Mouse (Mus musculus): ENCODE data around the gene Fanci.
A peak's percentile ranks its signal among the peaks of the same experiment; 100 is the strongest.

Gene Fanci

DNA sequence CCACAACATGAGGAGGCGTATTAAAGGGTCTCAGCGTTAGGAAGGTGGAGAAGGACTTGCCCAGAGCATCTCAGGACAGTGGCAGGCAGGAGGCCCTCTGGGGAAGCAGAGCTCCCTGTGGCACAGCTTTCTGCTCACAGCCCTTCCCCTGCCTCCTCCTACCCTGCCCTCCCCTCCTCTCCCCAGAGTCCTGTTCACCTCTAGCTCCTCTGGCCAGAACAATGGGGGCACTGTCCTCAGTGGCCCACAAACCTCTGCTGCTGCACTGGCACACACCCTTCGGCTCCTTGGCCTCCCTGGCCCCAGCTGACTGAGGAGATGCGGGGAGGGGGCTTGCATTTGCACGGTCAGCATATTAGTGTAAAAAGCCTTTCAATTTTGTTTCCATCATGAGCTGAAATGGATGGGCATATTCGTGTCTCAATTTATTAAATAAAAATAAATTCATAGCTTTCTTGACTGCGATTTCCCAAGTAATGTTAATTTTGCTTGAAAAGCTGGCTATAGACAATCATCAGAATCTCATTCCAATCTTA lies 3.0 kb upstream of the Fanci start:
- no peak for DNase-seq

DNA sequence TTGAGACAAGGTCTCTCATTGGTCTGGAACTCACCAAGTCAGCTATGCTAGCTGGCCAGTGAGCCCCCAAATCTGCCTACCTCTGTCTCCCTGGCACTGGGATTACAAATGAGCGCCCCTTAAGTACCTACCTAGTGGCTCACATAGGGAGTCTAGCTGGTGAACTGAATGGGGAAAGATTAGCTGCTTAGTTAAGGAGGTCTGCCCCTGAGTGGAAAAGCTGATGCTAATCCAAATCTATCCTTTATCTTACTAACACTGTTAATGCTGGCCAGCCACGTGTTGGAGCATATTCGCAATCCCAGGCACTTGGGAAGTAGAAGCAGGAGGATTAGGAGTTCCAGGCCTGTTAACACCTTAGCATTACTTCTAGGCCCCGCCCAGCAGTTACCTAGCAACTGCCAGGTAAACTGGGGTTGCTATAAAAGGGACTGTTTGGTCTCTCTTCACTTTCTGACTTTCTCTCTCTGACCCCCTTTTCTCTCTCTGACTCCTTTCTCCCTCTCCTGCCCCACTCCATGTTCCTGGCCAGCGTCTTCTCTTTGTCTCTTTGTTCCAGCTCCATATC lies 1.5 kb upstream of the Fanci start:
- no peak for DNase-seq

DNA sequence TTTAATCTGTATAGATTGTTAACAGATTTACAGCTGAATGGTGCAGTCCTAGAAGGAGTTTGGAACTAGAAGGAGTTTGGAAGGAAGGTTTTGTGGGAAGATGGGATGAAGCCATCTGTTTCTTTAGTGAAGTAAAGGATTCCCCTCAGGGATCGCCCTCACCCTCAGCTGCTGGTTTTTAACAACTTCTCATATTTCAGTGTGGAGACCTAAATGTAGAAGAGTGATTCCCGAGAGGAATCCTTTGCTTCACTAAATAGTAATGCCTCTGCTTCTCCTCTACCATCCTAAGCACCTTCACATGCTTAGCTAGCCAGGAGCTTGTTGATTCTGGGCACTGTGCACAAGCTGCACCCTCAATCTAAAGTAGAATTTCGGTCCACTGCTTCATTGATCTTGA lies 258 bp upstream of the Fanci start:
- no peak for DNase-seq

DNA sequence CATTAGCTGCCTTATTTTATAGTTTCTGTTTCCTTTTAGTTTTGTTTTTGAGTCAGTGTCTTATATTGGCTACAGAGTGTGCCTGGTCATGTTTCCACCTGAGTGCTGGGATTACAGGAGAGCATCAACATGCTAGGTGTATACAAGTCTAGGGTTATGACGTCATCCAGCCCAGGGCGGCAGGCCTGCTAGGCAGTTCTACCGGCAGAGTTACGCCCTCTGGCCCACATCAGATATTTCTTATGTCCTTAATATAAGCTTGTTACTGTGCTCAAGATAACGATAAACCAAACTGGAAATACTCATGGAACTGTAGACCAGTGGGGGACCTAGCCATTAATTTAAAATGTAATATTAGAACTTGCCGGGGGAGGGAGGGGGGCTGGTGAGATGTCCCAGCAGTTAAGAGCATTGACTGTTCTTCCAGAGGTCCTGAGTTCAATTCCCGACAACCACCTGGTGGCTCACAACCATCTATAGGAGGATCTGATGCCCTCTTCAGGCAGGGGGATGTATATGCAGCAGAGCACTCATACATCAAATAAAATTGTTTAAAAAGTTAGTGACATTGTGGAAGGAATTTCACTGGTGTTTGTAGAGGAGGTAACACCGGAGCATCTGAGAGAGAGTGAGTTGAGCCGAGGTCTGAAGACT lies 1.3 kb downstream of the Fanci start:
- no peak for DNase-seq

DNA sequence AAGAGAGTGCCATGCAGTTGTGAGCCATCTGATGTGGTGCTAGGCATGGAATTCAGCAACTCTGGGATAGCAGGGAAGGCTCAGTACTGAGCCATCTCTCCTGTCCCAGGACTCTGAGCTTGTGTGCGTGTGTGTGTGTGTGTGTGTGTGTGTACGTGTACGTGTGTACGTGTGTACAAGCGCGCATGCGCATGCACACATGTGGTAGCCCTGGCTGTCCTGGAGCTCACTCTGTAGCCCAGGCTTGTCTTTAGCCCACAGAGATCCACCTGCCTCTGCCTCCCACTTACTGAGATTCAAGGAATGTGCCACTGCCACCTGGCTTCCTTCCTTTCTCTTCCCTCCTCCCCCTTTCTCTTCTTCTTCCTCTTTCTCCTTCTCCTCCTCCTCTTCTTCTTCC lies 2.2 kb downstream of the Fanci start:
- DNase-seq = no peak

DNA sequence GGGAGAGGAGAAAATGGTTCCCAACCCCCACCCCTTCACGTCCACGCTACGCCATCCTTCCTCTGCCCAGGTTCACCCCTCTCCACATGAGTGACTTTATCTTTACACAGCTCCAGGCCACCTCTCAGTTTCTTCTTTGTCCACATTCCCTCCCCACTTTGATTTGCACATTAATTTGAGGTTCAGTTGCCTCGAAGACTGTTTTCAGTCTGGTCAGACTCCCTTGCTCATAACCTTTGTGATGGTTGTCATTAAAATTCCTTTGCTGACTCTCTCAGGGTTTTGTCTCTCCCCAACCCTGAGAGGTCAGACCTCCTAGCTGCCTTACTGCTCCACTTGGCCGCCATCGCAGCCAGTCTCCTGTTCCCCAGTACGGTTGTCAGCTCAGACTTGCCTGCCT lies 2.9 kb downstream of the Fanci start:
- no peak for DNase-seq

DNA sequence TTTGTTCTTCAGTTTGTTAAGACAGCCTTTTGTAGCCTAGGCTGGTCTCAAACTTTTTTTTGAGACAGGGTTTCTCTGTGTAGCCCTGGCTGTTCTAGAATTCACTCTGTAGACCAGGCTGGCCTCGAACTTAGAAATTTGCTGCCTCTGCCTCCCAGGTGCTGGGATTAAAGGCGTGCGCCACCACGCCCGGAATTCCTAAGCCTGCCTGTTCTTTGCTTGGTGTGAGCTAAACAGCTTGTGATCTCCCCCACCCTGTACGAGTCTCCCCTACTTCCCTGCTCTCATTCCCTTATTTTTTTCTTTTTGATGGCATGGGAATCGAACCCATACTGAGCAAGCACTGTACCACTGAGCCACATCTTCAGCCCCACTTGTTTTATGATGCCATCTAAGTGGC lies 3.5 kb downstream of the Fanci start:
- no peak for DNase-seq

DNA sequence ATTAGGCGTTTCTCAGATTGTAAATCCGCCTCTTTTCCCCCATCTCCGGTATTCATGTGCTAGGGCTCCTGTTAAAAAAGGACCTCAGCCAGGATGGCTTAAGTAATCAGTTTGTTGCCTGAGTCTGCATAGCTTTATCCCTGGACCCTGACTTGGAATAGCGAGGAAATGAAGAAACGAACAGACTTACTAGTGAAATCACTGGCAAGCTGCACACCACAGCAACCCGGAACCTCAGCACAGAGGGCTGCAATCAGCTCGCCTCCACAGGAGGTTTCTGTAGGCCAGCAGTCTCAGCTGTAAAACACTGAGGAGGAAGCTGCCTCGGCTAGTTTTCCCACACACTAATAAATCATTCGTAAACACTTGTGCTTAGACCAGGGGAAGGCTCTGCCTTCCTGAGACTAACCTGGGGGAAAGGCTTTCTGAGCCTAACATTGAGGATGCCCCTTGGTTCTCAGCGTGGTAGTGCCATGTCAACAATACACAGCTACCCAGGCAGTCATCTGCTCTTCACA lies 5.8 kb downstream of the Fanci start:
- no peak for DNase-seq

DNA sequence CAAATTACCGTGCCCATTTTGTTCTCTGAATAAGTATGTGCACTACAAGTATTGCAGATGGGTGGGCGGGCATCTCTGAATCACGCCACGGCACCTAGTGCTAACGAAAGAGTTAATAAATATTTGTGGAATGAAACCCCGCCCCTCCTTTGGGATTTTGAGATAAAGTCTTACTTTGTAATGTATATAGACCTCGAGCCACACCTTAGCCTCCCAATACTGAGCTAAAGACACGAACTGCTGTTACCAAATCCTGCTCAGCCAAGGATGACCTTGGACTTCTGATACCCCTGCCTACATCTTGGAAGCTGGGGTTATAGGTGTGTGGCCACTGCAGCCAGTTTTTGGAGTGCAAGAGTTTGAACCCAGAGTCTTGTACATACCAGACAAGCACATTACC lies 6.7 kb downstream of the Fanci start:
- DNase-seq = no peak

DNA sequence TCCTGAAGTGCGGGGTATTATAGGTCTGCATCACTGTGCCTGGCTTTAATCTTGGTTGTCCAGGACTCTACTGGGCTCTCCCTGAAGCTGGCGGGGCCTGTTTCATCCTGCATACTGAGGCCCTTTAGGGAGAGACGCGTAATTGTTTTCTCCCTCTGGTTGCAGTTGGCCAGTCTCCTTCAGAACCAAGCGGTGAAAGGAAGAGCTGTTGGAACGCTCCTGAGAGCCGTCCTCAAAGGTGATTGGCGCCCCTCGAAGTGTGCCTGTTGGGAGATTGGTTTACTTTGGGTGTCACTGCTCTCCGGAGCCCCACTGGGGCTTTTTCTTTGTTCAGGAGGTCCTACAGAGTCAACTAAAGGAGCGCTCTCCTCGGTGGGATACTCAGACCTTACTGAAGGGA lies 7.2 kb downstream of the Fanci start:
- DNase-seq = no peak

DNA sequence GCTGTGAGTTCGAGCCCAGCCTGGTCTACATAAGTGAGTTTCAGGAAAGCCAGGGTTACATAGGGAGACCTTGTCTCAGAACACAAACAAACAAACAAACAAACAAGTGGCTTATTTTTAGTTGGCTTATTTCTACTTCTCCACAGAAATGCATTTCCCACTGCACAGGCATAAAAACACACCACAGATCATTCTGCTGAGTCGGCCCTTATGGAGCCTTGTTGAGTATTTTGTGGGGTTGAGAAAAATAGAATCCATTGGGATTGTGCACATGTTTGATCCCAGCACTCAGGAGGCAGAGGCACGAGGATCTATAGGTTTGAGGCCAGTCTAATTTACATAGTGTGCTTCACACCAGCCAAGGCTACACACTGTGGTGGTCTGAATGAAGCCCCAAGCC lies 8.6 kb downstream of the Fanci start:
- DNase-seq = no peak

DNA sequence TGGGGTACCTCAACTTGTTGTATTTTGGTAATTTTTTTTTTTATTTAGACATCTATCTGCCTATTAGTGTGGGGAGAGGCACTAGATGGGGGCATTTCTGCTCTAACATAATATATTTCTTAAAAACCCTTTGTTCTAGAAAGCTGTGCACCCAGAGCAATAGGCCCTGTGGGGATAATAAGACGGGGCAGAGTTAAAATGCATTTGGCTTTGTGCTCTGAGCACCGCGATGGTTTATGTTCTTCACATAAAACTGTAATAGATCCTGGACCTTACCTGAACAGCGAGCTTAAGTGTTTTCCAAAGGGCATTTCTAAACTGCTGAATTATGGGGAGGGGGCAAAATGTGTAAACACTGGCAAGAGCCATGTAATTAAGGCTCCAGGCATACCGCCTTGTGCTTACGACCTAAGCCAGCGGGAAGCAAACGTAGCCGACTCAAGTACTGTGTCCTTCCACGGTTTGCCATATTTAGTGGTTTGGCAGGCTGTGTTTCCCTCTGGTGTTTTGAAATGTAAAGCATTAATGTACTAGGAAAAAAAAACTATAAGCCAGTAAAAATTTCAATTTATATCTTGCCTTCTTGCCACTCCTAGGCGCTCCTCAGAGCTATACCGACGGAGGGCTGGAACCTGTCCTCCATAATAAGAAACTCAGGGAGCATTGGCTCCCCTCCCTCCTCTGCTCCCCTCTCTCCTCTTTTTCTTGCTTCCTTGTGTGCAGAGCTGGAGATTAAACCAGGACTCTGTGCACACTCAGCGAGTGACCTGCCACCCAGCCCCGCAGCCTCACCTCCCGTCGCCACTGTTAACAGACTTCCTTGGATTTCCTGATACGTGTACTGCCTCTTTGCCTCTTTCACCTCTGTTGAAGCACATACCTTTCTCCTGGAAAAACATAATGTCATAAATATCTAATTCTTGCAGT lies 23.0 kb downstream of the Fanci start:
- DNase-seq = no peak

DNA sequence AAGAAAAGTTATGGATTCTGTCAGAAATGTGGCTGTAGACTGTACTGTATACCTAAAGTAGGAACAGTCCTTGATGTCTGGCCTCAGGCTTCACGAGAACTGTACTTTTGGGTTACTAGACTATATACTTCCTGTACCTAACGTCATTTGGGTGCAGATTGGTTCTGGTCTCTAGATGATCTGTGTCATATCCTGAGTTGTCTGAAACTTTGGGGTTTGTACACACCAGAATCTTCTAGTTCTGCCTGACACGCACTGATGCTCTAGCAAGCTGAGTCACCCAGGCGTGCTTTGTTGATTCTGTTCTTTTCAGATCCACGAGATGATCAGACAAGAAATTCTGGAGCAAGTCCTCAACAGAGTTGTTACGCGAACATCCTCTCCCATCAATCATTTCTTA lies 28.2 kb downstream of the Fanci start:
- DNase-seq = no peak

DNA sequence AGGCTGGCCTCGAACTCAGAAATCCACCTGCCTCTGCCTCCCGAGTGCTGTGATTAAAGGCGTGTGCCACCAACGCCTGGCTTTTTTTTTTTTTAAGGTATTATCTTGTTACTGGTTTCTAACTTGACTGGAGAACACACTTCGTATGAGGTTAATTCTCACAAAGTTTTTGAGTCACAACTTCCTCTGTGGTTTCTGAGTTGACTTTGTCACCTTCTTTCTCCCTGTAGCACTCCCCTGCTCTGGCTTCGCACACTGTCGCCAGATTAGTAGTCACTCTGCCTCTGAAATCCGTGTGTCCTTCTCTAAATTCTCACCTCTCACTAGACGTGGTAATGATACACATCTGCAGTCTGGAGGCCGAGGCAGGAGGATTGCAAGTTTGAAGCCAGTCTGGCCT lies 31.1 kb downstream of the Fanci start:
- DNase-seq = no peak

DNA sequence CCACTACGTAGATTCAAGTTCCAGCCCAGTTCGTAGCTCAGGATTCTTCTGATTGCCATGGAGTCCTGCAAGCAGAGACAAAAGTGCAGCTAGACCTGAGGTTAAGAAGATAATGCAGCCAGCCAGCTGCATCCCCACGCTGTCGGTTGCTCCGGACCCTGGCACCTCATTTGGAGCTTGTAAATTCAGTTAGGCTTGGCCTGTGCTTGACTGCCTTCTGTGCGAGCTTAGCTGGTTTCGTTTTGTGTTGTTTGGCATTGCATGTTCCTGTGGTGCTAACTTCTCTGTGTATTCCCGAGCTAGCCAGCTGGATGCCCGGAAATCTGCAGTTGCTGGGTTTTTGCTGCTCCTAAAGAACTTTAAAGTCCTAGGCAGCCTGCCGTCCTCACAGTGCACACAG lies 34.1 kb downstream of the Fanci start:
- DNase-seq = no peak

DNA sequence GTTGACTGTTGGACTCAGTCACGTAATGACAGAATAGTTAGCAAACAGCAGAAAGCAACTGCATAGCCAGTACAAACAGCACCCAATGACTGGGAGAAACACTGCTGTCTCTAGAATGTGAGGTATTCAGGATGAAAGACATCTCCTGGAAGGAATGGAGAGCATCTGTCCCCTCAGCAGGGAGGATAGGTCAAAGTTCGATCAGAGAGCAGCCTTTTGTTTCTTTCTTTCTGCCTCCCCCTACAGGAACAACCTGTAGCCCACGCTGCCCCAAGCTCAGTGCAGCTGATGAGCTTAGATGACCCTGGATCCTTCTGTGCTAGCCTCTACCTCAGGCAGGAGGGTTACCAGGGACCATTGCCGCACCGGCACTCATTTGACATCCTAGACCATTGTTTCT lies 36.5 kb downstream of the Fanci start:
- no peak for DNase-seq

DNA sequence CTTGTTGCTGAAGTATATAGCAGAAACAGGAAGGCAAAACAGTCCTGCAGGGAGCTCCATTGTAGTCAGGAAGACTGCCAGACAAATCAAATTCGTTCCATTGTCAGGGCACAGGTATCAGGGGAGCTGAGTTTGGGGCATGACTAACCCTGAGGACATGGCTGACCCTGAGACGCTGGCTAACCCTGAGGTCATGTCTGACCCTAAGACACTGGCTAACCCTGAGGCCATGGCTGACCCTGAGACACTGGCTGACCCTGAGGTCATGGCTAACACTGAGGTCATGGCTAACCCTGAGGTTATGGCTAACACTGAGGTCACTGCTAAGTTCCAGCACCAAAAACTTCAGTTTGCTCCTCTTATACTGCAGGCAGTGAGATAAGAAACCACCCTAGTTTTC lies 48.3 kb downstream of the Fanci start:
- DNase-seq = no peak

DNA sequence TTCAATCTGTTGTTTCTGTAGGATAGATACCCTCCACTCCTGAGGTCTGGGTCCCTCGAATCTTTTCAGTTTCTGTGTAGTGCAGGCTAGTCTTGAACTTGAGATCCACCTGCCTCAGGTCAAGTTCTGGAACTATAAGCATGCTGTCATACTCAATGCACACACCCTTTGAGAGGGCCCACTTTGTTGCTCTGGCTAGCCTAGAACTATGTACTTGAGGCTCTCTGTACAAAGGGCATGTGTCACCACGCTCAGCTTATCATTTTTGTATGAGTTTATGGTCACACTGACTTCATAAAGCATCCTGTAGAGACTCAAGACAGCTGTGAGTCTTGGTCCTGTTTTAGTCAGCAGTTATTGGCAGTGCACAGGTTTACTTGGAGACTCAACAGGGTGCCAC lies 55.3 kb downstream of the Fanci start:
- no peak for DNase-seq

DNA sequence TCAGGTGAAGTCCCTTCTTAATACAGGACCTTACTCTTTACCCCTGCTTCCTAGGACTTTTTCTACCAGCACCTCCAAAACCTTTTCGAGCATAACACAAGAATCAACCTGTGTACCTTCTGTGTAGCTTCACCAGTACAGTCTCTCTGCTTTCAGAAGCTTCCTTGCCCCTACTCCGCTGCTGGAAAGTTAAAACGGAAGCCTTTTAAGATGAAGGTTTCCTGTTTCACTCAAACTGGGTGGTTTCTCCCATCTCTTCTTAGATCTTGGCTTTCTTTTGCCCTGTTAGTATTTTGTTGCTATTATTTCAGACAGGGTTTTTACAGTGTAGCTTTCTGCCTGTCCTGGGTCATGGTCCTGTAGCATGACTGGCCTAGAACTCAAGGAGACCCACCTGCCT lies 55.8 kb downstream of the Fanci start:
- DNase-seq = no peak

DNA sequence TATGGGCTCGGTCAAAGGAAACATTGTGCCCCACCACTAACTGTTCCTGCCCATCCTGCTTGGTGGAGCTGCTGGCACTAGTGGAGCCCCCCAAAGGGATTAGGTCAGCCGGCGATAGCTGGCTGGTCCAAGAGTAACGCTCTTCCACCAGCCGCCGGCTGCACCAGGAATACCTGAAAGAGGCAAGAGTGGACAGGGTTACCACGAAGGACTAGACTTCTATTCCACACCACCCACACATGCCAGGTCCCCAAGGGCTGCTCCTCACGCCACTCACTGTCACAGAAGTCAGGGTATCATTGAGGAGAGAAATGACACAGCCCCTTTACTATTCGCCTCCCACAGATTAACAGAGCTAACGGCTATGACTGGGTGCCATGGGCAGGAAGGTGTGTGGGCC lies 70.0 kb downstream of the Fanci start:
- DNase-seq = no peak

DNA sequence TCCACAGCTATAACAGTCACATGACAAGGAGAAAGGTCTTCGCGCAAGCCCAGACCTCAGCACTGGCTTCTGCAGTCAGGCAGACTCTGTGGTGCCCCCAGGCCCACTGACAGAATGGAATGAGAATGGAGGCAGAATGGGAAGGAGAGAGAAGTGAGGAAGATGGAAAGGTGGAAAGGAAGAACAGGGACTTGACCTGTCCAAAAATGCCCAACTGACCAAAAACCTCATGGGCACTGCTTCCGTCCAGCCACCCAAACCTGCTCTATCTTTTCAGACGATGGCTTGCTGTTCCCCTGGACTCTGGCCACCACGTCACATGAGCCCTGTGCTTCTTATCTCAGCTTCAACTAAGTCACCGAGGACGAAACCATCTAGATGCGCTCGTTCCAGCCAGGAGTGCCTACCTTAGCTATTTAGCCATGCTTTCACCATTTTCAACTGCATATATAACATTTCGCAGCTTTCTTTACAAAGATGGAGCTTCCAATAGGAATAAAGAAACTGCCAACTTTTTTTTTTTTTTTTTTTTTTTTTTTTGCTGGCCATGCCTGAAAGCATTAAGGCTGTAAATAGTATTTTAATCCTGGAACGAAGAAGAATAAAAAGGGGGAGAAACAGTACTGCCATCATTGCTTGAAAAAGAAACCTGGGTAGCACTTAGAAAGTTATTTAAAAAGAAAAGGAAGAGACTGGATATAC lies 71.8 kb downstream of the Fanci start:
- DNase-seq = no peak

DNA sequence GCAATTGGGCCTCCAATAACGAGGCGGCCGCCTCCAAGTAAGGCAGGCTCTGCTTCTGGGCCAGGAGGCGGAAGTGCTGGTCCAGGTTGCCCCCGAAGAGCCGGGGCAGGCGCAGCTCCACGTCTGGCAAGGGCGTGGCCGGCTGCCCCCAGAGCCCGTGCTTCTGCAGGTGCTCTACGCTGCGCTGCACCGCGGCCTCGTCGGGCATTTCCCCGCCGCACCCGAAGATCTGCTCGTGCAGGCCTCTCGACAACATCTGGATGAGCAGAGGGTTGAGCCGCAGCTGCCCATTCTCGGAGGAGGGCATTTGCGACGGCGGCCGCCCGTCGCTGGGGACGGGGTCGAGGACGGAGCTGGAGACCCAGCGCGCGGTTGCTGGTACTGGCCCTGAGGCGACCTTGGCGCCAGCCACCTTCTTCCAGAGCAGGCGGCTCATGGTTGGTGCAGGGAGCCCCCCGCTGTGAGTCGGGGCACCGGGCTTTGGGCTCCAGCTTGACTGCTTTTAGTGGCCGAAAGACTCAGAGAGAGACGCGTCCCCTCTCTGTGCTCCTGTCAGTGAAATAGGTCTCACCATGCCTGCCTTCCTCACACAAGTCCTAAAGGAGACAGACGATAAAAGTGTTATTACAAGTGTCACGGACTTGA lies 73.2 kb downstream of the Fanci start:
- DNase-seq = peak; percentile 33
